Mouse (Mus musculus) midbrain, embryonic 15.5 days (tissue): ENCODE measurements around the gene L3mbtl3. TPM values are rescaled to one million over a fixed set of nuclear protein-coding genes. Genes with fewer than 3 reads are reported as not detected.

Experiments used
- ATAC-seq: fragments of 200-750 bp; cut with Nextera tagmentation; replicated peaks from 2 replicates; pipeline ENCODE4 v1.8.0; 2017; ENCODE audit warnings: moderate TSS enrichment
- H3K27ac ChIP-seq: fragments of 300-500 bp; sonication (generic); 2 replicates; pipeline ENCODE4 v1.5.1; 2015; ENCODE audit warnings: mild to moderate bottlenecking, inconsistent platforms
- H3K27me3 ChIP-seq: fragments of 300-500 bp; sonication (generic); replicated peaks from 2 replicates; pipeline ENCODE4 v1.6.1; 2015; ENCODE audit warnings: inconsistent platforms
- H3K36me3 ChIP-seq: fragments of 300-500 bp; sonication (generic); replicated peaks from 2 replicates; pipeline ENCODE4 v1.6.1; 2015; ENCODE audit warnings: inconsistent platforms
- H3K4me1 ChIP-seq: fragments of 300-500 bp; sonication (generic); 2 replicates; pipeline ENCODE4 v1.6.1; 2015; ENCODE audit warnings: inconsistent platforms
- H3K4me2 ChIP-seq: fragments of 300-500 bp; sonication (generic); 2 replicates; pipeline ENCODE4 v1.6.1; 2015; ENCODE audit warnings: inconsistent platforms, mild to moderate bottlenecking, moderate library complexity
- H3K4me3 ChIP-seq: fragments of 300-500 bp; sonication (generic); 2 replicates; pipeline ENCODE4 v1.5.1; 2015; ENCODE audit warnings: mild to moderate bottlenecking, inconsistent platforms
- H3K9ac ChIP-seq: fragments of 300-500 bp; sonication (generic); 2 replicates; pipeline ENCODE4 v1.6.1; 2015; ENCODE audit warnings: mild to moderate bottlenecking, inconsistent platforms
- H3K9me3 ChIP-seq: fragments of 300-500 bp; sonication (generic); 2 replicates; pipeline ENCODE4 v1.6.1; 2016; ENCODE audit warnings: inconsistent platforms
- WGBS: fragments of 180-500 bp; shearing (Covaris S2); methylation state at CpG from one replicate; pipeline ENCODE4 v1.1.7; 2015; ENCODE audit warnings: mixed read lengths; 5-methylcytosine and 5-hydroxymethylcytosine counted together
- polyA plus RNA-seq: library from polyadenylated mRNA; unstranded; fragments of >200 nt; fragmentation: Nextera tagmentation; extraction: Ambion mirVana; gene quantifications from 2 replicates; pipeline ENCODE4 v1.2.1, GENCODE M21; 2015

The L3mbtl3 gene
- polyA plus RNA-seq, 1 experiment from 2014 or later = 37.5 TPM

GRCm38 (mm10) chr10:26280009-26280408, 95.8 kb downstream of the L3mbtl3 start:
- H3K36me3 ChIP-seq = peaks cover 26% of the 10 kb centered on the region; the same call in 1 of the 2 replicates
- no peak for ATAC-seq
- 54% methylated on average over 8 of the region's 8 CpGs for WGBS

DNA sequence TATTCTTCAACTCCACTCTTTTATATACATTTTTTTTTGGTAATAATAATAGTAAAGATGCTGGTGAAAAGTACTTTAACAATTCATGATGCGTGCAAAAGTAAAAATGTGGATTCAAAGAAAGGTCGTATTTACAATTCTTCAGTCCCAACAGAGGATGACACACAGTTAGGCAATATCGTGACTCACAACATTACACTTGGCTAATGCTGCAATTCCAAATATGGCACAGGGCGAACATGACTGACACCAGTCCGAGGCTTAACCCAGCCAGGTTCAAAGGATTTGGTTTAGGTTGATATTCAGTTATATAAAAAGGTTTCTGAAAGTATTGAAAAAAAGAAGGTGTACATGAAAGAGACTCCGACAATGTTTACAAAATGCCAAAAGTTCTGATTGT, 100.4 kb downstream of the L3mbtl3 start:
- Histone ChIP-seq H3K9ac (no peak overlapping the region), H3K36me3 (peaks cover 30% of the 10 kb centered on the region; the same call in 1 of the 2 replicates), H3K27ac (no peak overlapping the region), H3K4me3 (no peak overlapping the region), H3K9me3 (no peaks in the 10 kb centered on the region), H3K4me2 (no peak overlapping the region), H3K4me1 (no peaks in the 10 kb centered on the region), H3K27me3 (no peaks in the 10 kb centered on the region)
- WGBS = 96% methylated on average over 6 of the region's 6 CpGs
- ATAC-seq = no peak

More at GRCm38 (mm10) chr10:26280009-26280408, 95.8 kb downstream of the L3mbtl3 start:
- Histone ChIP-seq H3K9me3 (no peaks in the 10 kb centered on the region), H3K27ac (no peak overlapping the region), H3K4me3 (no peak overlapping the region), H3K27me3 (no peaks in the 10 kb centered on the region), H3K4me2 (no peak overlapping the region), H3K9ac (no peak overlapping the region), H3K4me1 (no peaks in the 10 kb centered on the region)

DNA sequence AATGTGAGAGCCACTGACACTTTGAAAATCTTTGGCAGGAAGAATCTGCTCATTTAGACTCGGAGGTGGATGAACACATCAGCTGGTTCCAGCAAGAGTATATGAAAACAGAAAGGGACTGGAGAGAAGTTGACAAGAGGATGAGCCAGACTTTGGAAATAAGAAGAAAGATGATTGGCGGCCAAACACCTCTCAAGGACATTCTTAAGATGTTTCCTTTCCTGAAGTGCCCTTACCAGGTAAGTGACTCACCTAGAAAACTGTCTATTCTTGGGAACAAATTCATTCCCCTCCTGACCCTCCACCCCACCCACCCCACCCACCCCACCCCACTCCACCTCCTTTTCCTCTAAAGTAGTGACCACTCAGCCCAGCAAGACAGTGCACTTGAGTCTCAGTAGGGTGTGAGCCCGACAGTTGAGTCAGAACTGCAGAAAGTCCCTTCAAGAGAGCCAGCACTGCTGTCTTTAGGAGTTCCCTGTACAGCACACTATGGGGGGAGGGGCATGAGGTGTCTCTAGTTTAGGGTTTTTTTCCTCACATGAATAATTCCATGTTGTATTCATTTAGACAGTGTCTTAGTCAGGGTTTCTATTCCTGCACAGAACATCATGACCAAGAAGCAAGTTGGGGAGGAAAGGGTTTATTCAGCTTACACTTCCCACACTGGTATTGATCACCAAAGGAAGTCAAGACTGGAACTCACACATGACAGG, 111.9 kb downstream of the L3mbtl3 start:
- no peaks in the 10 kb centered on the region for H3K9me3 ChIP-seq
- WGBS = 84% methylated on average over 3 of the region's 3 CpGs
- ATAC-seq = no peak

DNA sequence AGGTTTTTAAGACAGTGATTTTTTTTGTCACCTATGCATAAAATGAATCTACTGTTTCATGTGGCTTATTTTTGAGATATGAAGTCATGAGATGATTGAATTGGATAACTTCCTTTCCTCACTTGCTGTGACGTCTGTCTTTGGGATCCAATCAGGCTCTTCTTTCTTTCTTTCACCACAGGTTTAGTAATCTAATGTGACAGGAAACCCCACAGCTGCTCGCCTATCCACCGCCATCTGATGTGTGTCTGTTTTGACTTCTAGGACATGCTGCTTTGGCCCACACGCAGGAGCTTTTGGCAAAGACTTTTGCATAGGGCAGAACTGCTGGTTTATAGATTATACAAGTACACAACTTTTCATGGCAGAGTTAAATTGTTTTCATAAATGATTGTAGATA, 115.9 kb downstream of the L3mbtl3 start:
- no peak overlapping the region for H3K9ac ChIP-seq
- H3K4me1 ChIP-seq = no peaks in the 10 kb centered on the region
- ATAC-seq = no peak
- no peaks in the 10 kb centered on the region for H3K27me3 ChIP-seq
- no peaks in the 10 kb centered on the region for H3K36me3 ChIP-seq
- 74% methylated on average over 4 of the region's 4 CpGs for WGBS
- H3K4me3 ChIP-seq = no peak overlapping the region
- H3K27ac ChIP-seq = no peak overlapping the region
- H3K9me3 ChIP-seq = no peaks in the 10 kb centered on the region
- no peak overlapping the region for H3K4me2 ChIP-seq

More for the DNA sequence above, 111.9 kb downstream of the L3mbtl3 start:
- Histone ChIP-seq H3K4me3 (no peak overlapping the region), H3K4me2 (no peak overlapping the region), H3K9ac (no peak overlapping the region), H3K27ac (no peak overlapping the region), H3K36me3 (no peaks in the 10 kb centered on the region), H3K27me3 (no peaks in the 10 kb centered on the region), H3K4me1 (no peaks in the 10 kb centered on the region)

- H3K36me3 ChIP-seq = no peaks in the 10 kb centered on the region
- no peak overlapping the region for H3K9ac ChIP-seq
- no peak overlapping the region for H3K4me2 ChIP-seq
- H3K4me1 ChIP-seq = no peaks in the 10 kb centered on the region
- WGBS = 88% methylated on average over 7 of the region's 7 CpGs
- ATAC-seq = no peak
- H3K27me3 ChIP-seq = no peaks in the 10 kb centered on the region
- no peak overlapping the region for H3K4me3 ChIP-seq
- no peak overlapping the region for H3K27ac ChIP-seq
- no peaks in the 10 kb centered on the region for H3K9me3 ChIP-seq
Measured at GRCm38 (mm10) chr10:26249426-26250165, 126.2 kb downstream of the L3mbtl3 start.

GRCm38 (mm10) chr10:26244466-26244865, 131.3 kb downstream of the L3mbtl3 start:
- Histone ChIP-seq H3K27me3 (no peaks in the 10 kb centered on the region), H3K4me1 (no peaks in the 10 kb centered on the region), H3K36me3 (no peaks in the 10 kb centered on the region), H3K9me3 (no peaks in the 10 kb centered on the region), H3K4me2 (no peak overlapping the region), H3K27ac (no peak overlapping the region), H3K4me3 (no peak overlapping the region), H3K9ac (no peak overlapping the region)
- 90% methylated on average over 6 of the region's 6 CpGs for WGBS
- no peak for ATAC-seq

GRCm38 (mm10) chr10:26243203-26243602, 132.6 kb downstream of the L3mbtl3 start:
- ATAC-seq = no peak
- Histone ChIP-seq H3K4me1 (no peaks in the 10 kb centered on the region), H3K4me3 (no peak overlapping the region), H3K4me2 (no peak overlapping the region), H3K27ac (no peak overlapping the region), H3K9ac (no peak overlapping the region), H3K27me3 (no peaks in the 10 kb centered on the region), H3K9me3 (no peaks in the 10 kb centered on the region), H3K36me3 (no peaks in the 10 kb centered on the region)
- WGBS = 90% methylated on average over 3 of the region's 3 CpGs

GRCm38 (mm10) chr10:26239090-26239489, 136.7 kb downstream of the L3mbtl3 start:
- Histone ChIP-seq H3K9me3 (no peaks in the 10 kb centered on the region), H3K4me2 (no peak overlapping the region), H3K4me3 (no peak overlapping the region), H3K4me1 (no peaks in the 10 kb centered on the region), H3K9ac (no peak overlapping the region), H3K27me3 (no peaks in the 10 kb centered on the region), H3K36me3 (no peaks in the 10 kb centered on the region), H3K27ac (no peak overlapping the region)
- 82% methylated on average over 1 of the region's 1 CpGs for WGBS
- ATAC-seq = no peak

- Histone ChIP-seq H3K4me1 (no peaks in the 10 kb centered on the region), H3K4me2 (no peak overlapping the region), H3K4me3 (no peak overlapping the region), H3K27ac (no peak overlapping the region), H3K9me3 (no peaks in the 10 kb centered on the region), H3K27me3 (no peaks in the 10 kb centered on the region), H3K9ac (no peak overlapping the region), H3K36me3 (no peaks in the 10 kb centered on the region)
- no peak for ATAC-seq
- WGBS = 66% methylated on average over 4 of the region's 4 CpGs
Measured at GRCm38 (mm10) chr10:26238559-26238958, 137.2 kb downstream of the L3mbtl3 start.

GRCm38 (mm10) chr10:26232071-26232653, 143.6 kb downstream of the L3mbtl3 start:
- H3K36me3 ChIP-seq = no peaks in the 10 kb centered on the region
- H3K9ac ChIP-seq = no peak overlapping the region
- H3K4me3 ChIP-seq = no peak overlapping the region
- no peaks in the 10 kb centered on the region for H3K4me1 ChIP-seq
- no peak overlapping the region for H3K27ac ChIP-seq
- H3K9me3 ChIP-seq = no peaks in the 10 kb centered on the region
- no peaks in the 10 kb centered on the region for H3K27me3 ChIP-seq
- no peak overlapping the region for H3K4me2 ChIP-seq
- 87% methylated on average over 3 of the region's 3 CpGs for WGBS
- ATAC-seq = no peak

DNA sequence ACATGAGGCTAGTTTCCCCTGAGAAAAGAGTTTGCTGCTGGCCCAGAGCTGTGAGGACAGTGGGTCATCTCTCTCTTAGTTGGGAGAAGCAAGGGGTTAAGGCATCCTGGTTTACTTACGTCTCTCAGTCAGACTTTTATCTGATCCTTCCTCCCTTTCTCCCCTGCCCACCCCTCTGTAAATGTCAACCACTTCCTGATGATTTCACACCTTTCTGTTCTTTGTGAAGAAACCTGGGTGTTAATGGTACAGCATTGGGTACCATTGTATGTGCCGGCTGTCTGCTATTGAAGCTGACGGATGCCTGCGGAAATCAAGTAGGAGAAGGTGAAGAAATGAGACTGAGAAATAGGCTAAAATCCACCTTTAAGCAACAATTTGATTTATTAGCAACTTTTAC, 146.3 kb downstream of the L3mbtl3 start, which contains the start of gene Samd3:
Samd3 (plus strand) TSS at position 220 of the 400 bp plus-strand sequence.
- no peaks in the 10 kb centered on the region for H3K4me1 ChIP-seq
- no peak for ATAC-seq
- no peak within 1 kb of the TSS for H3K4me2 ChIP-seq
- no peaks in the 10 kb centered on the region for H3K9me3 ChIP-seq
- H3K9ac ChIP-seq = no peak within 1 kb of the TSS
- 87% methylated on average over 4 of the region's 4 CpGs for WGBS
- no peak within 1 kb of the TSS for H3K4me3 ChIP-seq
- no peaks in the 10 kb centered on the region for H3K36me3 ChIP-seq
- no peak within 1 kb of the TSS for H3K27ac ChIP-seq
- no peaks in the 10 kb centered on the region for H3K27me3 ChIP-seq

GRCm38 (mm10) chr10:26228187-26228586, 147.6 kb downstream of the L3mbtl3 start:
- Histone ChIP-seq H3K9me3 (no peaks in the 10 kb centered on the region), H3K36me3 (no peaks in the 10 kb centered on the region), H3K4me3 (no peak overlapping the region), H3K9ac (no peak overlapping the region), H3K27ac (no peak overlapping the region), H3K27me3 (no peaks in the 10 kb centered on the region), H3K4me2 (no peak overlapping the region), H3K4me1 (no peaks in the 10 kb centered on the region)
- ATAC-seq = no peak
